Mouse (Mus musculus) heart, embryonic 11.5 days (tissue): ENCODE data around the gene Ccdc84. TPM values are rescaled to one million over a fixed set of nuclear protein-coding genes. Genes with fewer than 3 reads are reported as not detected.
"Not testable (repeated sequence)": the region's sequence is repeated elsewhere in the genome, so short reads cannot be mapped to it uniquely, and the experiment has no call there.

Experiments used
- ATAC-seq: fragments of 200-750 bp; cut with Nextera tagmentation; replicated peaks from 2 replicates; pipeline ENCODE4 v1.8.0; 2017; ENCODE audit warnings: moderate library complexity; ENCODE audit not compliant: insufficient number of reproducible peaks, low FRiP score, low TSS enrichment
- H3K27ac ChIP-seq: fragments of 300-500 bp; sonication (generic); 2 replicates; pipeline ENCODE4 v1.5.1; 2014; ENCODE audit warnings: mild to moderate bottlenecking, low read depth, low read length
- H3K27me3 ChIP-seq: fragments of 300-500 bp; sonication (generic); 2 replicates; pipeline ENCODE4 v1.6.1; 2014; ENCODE audit warnings: mild to moderate bottlenecking, low read length, mixed read lengths; ENCODE audit not compliant: control insufficient read depth, insufficient read depth
- H3K36me3 ChIP-seq: fragments of 300-500 bp; sonication (generic); 2 replicates; pipeline ENCODE4 v1.6.1; 2014; ENCODE audit warnings: mild to moderate bottlenecking, low read length, moderate library complexity, mixed read lengths; ENCODE audit not compliant: control insufficient read depth, insufficient read depth
- H3K4me1 ChIP-seq: fragments of 300-500 bp; sonication (generic); 2 replicates; pipeline ENCODE4 v1.6.1; 2014; ENCODE audit warnings: low read length; ENCODE audit not compliant: control insufficient read depth, insufficient read depth
- H3K4me2 ChIP-seq: fragments of 300-500 bp; sonication (generic); 2 replicates; pipeline ENCODE4 v1.6.1; 2014; ENCODE audit warnings: mild to moderate bottlenecking, moderate library complexity
- H3K4me3 ChIP-seq: fragments of 300-500 bp; sonication (generic); 2 replicates; pipeline ENCODE4 v1.5.1; 2014; ENCODE audit warnings: low read depth, low read length
- H3K9ac ChIP-seq: fragments of 300-500 bp; sonication (generic); 2 replicates; pipeline ENCODE4 v1.6.1; 2014; ENCODE audit warnings: mild to moderate bottlenecking, low read depth, low read length, moderate library complexity
- H3K9me3 ChIP-seq: fragments of 300-500 bp; sonication (generic); replicated peaks from 2 replicates; pipeline ENCODE4 v1.6.1; 2016; ENCODE audit warnings: low read length; ENCODE audit not compliant: control insufficient read depth
- WGBS: fragments of 180-500 bp; shearing (Covaris S2); extraction: QIAGEN DNeasy Blood & Tissue Kit; methylation state at CpG from one replicate; pipeline ENCODE4 v1.1.7; 2014; ENCODE audit not compliant: insufficient replicate concordance; 5-methylcytosine and 5-hydroxymethylcytosine counted together
- polyA plus RNA-seq: library from polyadenylated mRNA; unstranded; fragments of >200 nt; fragmentation: Nextera tagmentation; extraction: Ambion mirVana; gene quantifications from 2 replicates; pipeline ENCODE4 v1.2.1, GENCODE M21; 2014

Gene Ccdc84
- polyA plus RNA-seq, 1 experiment from 2014 or later = 21.8 TPM

GRCm38 (mm10) chr9:44435747-44436146 lies 17.4 kb upstream of the Ccdc84 start:
- Histone ChIP-seq H3K4me2 (no peak overlapping the region), H3K4me3 (no peak overlapping the region), H3K4me1 (no peaks in the 10 kb centered on the region), H3K36me3 (no peaks in the 10 kb centered on the region), H3K27ac (no peak overlapping the region), H3K9ac (no peak overlapping the region), H3K9me3 (no peaks in the 10 kb centered on the region), H3K27me3 (no peaks in the 10 kb centered on the region)
- WGBS = 73% methylated on average over 6 of the region's 6 CpGs
- ATAC-seq = no peak

- WGBS = 38% methylated on average over 5 of the region's 5 CpGs
- H3K27me3 ChIP-seq = no peaks in the 10 kb centered on the region
- H3K4me2 ChIP-seq = no peak overlapping the region
- H3K36me3 ChIP-seq = no peaks in the 10 kb centered on the region
- H3K4me1 ChIP-seq = no peaks in the 10 kb centered on the region
- no peak overlapping the region for H3K4me3 ChIP-seq
- no peaks in the 10 kb centered on the region for H3K9me3 ChIP-seq
- H3K27ac ChIP-seq = no peak overlapping the region
- H3K9ac ChIP-seq = no peak overlapping the region
- ATAC-seq = no peak
These were observed 14.3 kb upstream of the Ccdc84 start for GRCm38 (mm10) chr9:44432577-44433185.

- WGBS = 74% methylated on average over 4 of the region's 4 CpGs
- Histone ChIP-seq H3K27me3 (no peaks in the 10 kb centered on the region), H3K27ac (no peak overlapping the region), H3K4me3 (no peak overlapping the region), H3K36me3 (no peaks in the 10 kb centered on the region), H3K9me3 (no peaks in the 10 kb centered on the region), H3K4me2 (no peak overlapping the region), H3K9ac (no peak overlapping the region), H3K4me1 (no peaks in the 10 kb centered on the region; the same call in 1 of the 2 replicates)
- no peak for ATAC-seq
These were observed 5.2 kb upstream of the Ccdc84 start for GRCm38 (mm10) chr9:44423576-44423975.

GRCm38 (mm10) chr9:44420280-44420898 lies 2.0 kb upstream of the Ccdc84 start:
- WGBS = 71% methylated on average over 5 of the region's 5 CpGs
- H3K36me3 ChIP-seq = no peaks in the 10 kb centered on the region
- no peak overlapping the region for H3K4me2 ChIP-seq
- no peak overlapping the region for H3K27ac ChIP-seq
- peaks cover 5% of the 10 kb centered on the region for H3K4me1 ChIP-seq
- no peak overlapping the region for H3K9ac ChIP-seq
- H3K9me3 ChIP-seq = no peaks in the 10 kb centered on the region
- H3K27me3 ChIP-seq = no peaks in the 10 kb centered on the region
- ATAC-seq = no peak
- H3K4me3 ChIP-seq = no peak overlapping the region

GRCm38 (mm10) chr9:44419730-44420129 lies 1.4 kb upstream of the Ccdc84 start:
- not testable (repeated sequence) for H3K27me3 ChIP-seq, H3K4me1 ChIP-seq, ATAC-seq, H3K9me3 ChIP-seq, H3K36me3 ChIP-seq, H3K27ac ChIP-seq, H3K9ac ChIP-seq, H3K4me2 ChIP-seq, H3K4me3 ChIP-seq
- WGBS = 87% methylated on average over 9 of the region's 9 CpGs

- Histone ChIP-seq H3K4me1 (peaks cover 5% of the 10 kb centered on the region), H3K27ac (peak overlapping the region; percentile 54), H3K9ac (peak overlapping the region; percentile 80), H3K27me3 (no peaks in the 10 kb centered on the region), H3K4me2 (peak overlapping the region; percentile 94), H3K9me3 (no peaks in the 10 kb centered on the region), H3K36me3 (peaks cover under 1% of the 10 kb centered on the region), H3K4me3 (peak overlapping the region; percentile 70)
- WGBS = 1% methylated on average over 38 of the region's 38 CpGs
- ATAC-seq = peak; percentile 94
These were observed 441 bp downstream of the Ccdc84 start for GRCm38 (mm10) chr9:44417892-44418363.

- WGBS = 8% methylated on average over 26 of the region's 26 CpGs
- peaks cover 5% of the 10 kb centered on the region for H3K4me1 ChIP-seq
- H3K27me3 ChIP-seq = no peaks in the 10 kb centered on the region
- peak overlapping the region; percentile 94 for H3K4me2 ChIP-seq
- peak; percentile 69 for ATAC-seq
- H3K9ac ChIP-seq = peak overlapping the region; percentile 80
- peaks cover 4% of the 10 kb centered on the region for H3K36me3 ChIP-seq
- peak overlapping the region; percentile 54 for H3K27ac ChIP-seq
- peak overlapping the region; percentile 70 for H3K4me3 ChIP-seq
- no peaks in the 10 kb centered on the region for H3K9me3 ChIP-seq
These were observed 1.0 kb downstream of the Ccdc84 start for GRCm38 (mm10) chr9:44417156-44417891.

- Histone ChIP-seq H3K9ac (no peak overlapping the region), H3K27me3 (no peaks in the 10 kb centered on the region), H3K9me3 (no peaks in the 10 kb centered on the region), H3K36me3 (peaks cover 26% of the 10 kb centered on the region), H3K27ac (no peak overlapping the region), H3K4me1 (peaks cover 9% of the 10 kb centered on the region), H3K4me2 (no peak overlapping the region), H3K4me3 (no peak overlapping the region)
- no peak for ATAC-seq
- WGBS = 62% methylated on average over 2 of the region's 2 CpGs
These were observed 5.6 kb downstream of the Ccdc84 start for GRCm38 (mm10) chr9:44412781-44413180.
